Mouse (Mus musculus) cerebellum, adult (tissue): ENCODE results near the gene Ankrd2.
"Not testable (repeated sequence)": the region's sequence is repeated elsewhere in the genome, so short reads cannot be mapped to it uniquely, and the experiment has no call there.

Source experiments
- ATAC-seq: cut with Nextera tagmentation; 2 replicates; pipeline ENCODE4 v1.9.2; 2017; ENCODE audit warnings: mild to moderate bottlenecking, moderate library complexity, mixed read lengths; ENCODE audit not compliant: insufficient number of reproducible peaks, low FRiP score, low TSS enrichment

Gene Ankrd2

GRCm38 (mm10) chr19:42051351-42051750 is 15.6 kb downstream of the Ankrd2 start:
- no peak for ATAC-seq

GRCm38 (mm10) chr19:42051948-42052347 is 16.1 kb downstream of the Ankrd2 start, which contains the start of gene 4933411K16Rik:
Gene 4933411K16Rik, plus strand, starts transcription at chr19:42052248.
- no peak for ATAC-seq

GRCm38 (mm10) chr19:42054255-42054654 is 18.5 kb downstream of the Ankrd2 start:
- ATAC-seq: no peak

GRCm38 (mm10) chr19:42055881-42056280 is 20.1 kb downstream of the Ankrd2 start:
- no peak for ATAC-seq

DNA sequence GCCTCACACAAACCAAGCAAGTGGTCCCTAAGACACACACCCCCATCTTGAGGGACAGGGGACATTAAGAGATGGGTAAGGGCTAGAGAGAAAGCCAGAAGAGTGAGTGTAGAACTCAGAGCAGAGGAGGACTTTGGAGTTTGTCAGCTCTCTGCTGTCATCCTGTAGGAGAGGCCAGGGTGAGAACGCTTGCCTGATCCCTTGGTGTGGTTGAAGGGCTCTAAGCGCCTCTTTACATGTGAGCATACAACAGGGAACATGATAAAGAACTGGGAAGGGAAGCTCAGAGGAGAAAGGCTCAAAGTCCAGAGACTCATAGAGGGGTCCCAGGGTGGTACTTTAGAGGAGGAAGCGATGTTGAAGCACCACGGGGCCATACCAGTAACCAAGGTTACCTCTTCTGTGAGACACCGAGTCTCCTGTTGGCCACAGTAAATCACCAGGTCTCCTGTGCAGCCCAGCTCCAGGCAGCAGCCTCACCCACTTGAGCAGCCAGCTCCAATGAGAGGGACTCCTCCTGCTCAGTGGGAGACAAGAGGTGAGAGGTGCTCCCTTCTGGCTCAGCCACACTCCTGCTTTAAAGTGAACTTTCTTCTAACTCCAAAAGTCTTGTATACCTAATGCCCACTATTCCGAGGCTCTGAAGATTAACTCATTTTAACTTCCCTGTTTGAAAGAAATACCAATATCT is 21.1 kb downstream of the Ankrd2 start:
- ATAC-seq: no peak

GRCm38 (mm10) chr19:42058426-42058825 is 22.6 kb downstream of the Ankrd2 start:
- no peak for ATAC-seq

DNA sequence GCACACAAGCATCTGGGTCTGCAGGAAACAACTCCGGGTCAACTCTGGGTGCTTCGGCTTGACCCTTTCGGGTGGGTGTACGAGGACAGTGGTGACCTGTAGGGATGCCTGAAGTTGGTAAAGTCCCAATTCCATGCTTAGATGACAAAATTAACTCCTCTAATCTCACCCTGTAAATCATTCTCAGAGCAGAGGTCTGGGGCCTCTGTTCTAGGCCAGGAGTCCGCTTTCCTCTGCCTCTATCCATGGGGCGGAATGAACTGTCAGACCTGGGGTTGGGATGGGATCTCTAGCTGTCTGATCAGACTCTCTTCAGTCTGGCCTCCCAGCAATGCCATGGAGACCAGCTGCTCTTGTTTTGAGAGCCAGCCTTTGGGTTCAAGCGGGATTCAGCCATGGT is 25.6 kb downstream of the Ankrd2 start:
- ATAC-seq: no peak

DNA sequence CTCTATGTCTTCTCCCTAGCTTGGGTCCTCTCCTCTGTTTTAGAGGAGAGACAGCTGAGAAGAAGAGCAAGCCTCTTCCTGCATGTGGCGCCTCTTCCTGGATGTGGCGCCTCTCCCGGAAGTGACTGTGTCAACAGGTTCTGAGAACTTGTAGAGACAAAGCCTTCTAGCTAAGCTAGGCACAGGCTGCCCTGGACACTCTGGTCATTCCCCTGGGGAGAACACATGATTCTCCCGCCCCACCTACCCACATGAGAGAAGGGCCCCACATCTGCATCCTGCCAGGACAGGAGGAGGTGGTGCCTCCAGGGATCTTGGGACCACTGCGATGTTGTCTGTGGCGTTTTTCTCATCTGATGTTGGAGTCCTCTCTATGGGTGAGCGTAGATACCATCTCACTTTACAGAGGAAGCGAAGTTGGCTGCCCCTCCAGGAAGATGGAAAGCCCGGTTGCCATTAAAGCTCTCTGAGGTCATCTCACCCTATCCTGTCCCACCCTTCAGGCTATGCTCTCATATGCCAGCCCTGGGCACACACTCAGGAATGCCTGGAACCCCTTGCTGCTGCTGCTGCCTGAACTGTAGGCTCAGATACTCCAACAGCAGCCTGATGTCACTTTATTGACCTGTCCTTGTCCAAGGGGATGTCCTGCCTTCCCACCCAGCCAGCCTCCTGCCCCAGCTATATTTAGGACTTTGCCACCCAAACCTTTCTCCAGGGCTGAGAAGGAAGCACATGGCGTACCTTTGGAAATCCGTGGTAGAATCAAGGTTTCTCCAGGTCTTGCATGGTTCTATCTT is 32.8 kb downstream of the Ankrd2 start:
- no peak for ATAC-seq

DNA sequence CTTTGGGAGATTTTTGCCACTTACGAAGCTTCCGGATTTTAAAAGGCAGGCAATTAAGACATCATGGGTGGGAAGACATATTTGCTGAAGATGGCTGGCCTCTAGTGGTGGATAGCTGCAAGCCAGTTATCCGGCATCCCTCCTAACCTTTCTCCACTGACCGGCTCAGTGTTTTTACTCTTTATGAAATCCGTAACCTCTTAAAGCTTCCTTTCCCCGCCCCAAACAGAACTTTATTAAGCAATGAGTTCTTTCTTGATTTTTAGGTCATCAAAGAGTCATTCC is 33.4 kb downstream of the Ankrd2 start:
- 0 out of 2 replicates have a peak, but pooled peaks have one; percentile 31 for ATAC-seq

- no peak for ATAC-seq
Measured at GRCm38 (mm10) chr19:42071221-42071620, 35.4 kb downstream of the Ankrd2 start.

GRCm38 (mm10) chr19:42071886-42072608 is 36.2 kb downstream of the Ankrd2 start:
- no peak for ATAC-seq

GRCm38 (mm10) chr19:42072802-42073201 is 37.0 kb downstream of the Ankrd2 start:
- ATAC-seq: no peak

DNA sequence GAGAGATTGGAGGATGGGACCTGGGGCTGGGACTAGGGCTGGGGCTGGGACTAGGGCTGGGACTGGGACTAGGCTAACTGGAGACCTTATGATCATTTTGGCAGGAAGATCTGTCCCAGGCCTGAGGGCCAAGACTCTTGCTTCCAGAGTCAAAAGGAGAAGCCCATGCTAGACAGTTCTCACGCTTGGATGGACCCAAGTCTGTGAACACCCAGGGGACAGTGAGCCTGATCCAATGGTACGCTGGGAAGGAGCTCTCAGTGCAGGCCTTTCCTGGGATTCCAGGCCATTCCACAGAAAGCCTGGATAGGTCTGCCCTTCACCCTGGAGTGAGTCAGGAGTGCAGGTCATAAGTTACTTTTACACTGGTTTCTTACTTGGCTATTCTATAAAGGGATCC is 39.3 kb downstream of the Ankrd2 start:
- ATAC-seq: no peak

DNA sequence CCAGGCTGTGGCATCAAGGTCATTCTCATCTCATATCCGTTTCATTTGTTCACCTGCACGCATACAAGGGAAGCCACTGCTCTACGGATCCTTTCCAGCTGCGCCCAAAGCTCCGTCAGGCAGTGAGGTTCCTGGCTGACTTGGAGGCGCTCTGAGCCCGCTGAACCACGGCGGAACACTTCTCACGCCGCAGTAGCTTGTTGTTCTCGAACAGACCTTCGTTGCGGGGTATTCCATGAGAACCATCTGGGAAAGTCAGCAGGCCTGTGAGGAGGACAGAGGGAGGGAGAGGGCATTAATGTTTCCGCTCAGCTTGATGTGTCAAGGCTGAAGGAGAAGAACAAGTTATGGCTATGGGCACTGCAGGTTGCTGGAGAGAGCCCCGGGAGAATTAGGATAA is 40.2 kb downstream of the Ankrd2 start:
- ATAC-seq: no peak

- no peak for ATAC-seq
Measured at GRCm38 (mm10) chr19:42078566-42078965, 42.8 kb downstream of the Ankrd2 start.

DNA sequence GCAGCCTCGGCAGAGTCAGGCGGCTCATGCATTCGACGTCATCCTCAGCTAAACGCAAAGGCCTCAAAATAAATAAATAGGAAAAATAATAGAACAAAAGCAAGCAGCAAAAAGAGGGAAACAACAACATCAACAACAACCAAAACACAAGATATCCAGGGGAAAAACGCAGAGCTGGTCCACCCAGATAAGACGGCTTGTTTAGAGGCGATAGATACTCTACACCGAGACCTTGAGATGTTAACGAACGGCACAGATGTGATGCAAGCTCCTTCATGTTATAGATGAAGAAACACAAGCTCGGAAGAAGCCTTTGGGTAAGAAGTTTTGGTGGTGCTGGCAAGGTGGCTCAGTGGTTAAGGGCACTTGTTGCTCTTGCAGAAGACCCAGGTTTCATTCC is 43.2 kb downstream of the Ankrd2 start:
- no peak for ATAC-seq

- no peak for ATAC-seq
Measured at GRCm38 (mm10) chr19:42079950-42080349, 44.1 kb downstream of the Ankrd2 start.

DNA sequence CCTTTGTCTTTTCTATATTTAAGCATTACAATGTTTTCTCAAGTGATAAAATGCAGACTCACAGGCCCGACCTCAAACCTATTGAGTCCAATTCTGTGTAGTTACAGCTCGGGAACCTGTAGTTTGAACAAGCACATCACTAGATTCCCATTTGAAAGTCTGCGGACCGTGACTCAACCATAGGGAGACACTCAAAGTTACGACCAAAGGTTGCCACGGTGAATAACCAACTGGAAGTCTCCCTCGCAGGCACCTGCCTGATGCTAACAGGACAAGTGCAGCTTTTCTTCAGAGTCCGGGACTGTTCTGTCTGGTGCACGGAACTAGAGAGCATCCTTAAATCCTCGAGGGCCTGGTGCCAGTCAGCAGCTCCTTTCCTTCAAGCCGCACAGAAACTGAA is 44.7 kb downstream of the Ankrd2 start:
- ATAC-seq: no peak

DNA sequence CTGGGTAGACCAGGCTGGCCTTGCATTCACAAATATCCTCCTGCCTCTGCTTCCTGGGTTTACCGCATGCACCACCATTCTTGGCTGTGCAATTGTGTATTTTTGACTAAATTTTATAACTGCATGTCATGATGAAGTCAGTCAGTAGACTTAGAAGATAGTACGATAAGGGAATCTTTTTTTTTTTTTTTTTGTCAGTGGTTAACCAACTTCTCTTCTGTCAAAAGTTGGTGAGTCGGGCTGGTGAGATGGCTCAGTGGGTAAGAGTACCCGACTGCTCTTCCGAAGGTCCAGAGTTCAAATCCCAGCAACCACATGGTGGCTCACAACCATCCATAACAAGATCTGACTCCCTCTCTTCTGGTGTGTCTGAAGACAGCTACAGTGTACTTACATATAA is 45.8 kb downstream of the Ankrd2 start:
- ATAC-seq: not testable (repeated sequence)

DNA sequence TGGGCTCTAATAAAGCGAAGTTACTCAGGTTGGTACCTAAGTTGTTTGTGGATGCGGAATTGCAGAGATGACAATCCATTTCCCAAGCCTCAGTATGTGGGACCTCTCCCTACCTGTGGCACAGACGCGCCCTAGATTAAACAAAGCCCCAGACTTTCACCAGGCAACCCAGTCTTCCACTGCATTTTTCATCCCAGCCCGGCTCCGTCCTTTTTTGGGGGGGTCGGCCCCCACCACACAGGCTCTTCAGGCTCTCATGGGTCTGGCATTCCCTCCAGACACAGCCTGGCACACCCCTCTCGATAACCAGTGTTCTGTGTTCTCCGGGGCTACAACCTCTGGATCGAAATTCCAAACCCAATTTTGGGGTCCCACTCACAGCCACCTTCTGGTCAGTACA is 49.9 kb downstream of the Ankrd2 start:
- ATAC-seq: no peak

DNA sequence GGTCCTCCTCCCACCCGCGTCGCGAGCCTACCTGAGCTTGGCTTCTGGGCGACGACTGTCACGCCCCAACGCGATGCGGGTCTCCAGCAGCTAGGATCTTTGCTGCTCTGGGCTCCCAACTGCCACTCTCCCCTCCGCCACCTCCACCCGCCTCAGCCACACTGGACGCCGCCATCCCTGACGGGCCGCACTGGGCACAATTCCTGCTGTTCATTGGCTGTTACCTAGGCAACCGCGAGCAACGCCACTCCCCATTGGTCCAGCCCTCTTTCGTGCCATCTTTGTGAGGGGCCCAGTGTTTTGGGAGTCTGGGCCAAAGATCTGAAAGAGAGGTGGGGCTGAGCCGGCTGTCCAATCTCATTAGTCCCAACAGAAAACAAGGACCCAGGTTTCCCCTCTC is 50.4 kb downstream of the Ankrd2 start, which contains the start of gene Morn4:
Morn4 (minus strand) TSS at position 192 of the 400 bp plus-strand sequence.
- ATAC-seq: peak; percentile 85
